Mouse (Mus musculus): ENCODE results near the gene Rps18.

DNA sequence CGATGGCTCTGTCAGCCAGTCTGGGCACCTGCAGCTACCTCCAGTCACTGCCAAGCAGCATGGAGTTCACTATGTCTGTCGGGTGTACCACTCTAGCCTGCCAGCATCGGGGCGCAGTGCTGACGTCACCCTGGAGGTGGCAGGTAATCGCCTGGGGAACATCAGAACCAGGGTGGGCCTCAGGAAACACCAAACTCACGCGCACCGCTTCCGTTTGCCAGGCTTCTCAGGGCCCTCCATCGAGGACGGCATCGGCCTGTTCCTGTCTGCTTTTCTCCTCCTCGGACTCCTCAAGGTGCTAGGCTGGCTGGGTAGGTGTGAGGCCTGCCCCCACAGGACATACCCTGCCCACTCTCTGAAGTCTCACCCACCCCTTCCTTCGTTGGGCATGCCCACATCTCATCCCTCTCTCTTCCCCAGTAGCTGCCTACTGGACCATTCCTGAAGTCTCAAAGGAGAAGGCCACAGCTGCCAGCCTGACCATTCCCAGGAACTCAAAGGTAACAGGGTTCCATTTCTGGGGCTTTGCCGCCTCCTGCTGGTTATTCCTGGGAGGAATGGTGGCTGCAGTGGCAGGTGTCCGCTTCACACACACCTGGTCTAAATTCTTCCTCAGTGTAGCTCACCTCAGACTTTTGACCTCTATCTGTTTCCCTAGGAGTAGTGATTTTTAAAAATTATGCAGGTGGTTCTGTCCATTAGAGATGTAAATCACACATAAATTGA is 29.4 kb downstream of the Rps18 start:
- TF ChIP-seq POLR2AphosphoS2 (IDR thresholded peaks at IDR 0.05; ENCODE audit: insufficient read length, low read depth) (no peak), MYOG (IDR thresholded peaks at IDR 0.05; ENCODE audit: control insufficient read depth in 1 of 3, insufficient read depth in 1 of 3, insufficient read length in 2 of 3, low read depth in 2 of 3) (no peak), E2F4 (IDR thresholded peaks at IDR 0.05; ENCODE audit: insufficient read depth) (no peak), POLR2A (IDR thresholded peaks at IDR 0.05; ENCODE audit: insufficient read length, low read depth) (no peak), MAX (IDR thresholded peaks at IDR 0.05; ENCODE audit: low read depth) (no peak), MYOD1 (IDR thresholded peaks at IDR 0.05; ENCODE audit: control insufficient read depth in 1 of 3, insufficient read length in 2 of 3, low read depth in 2 of 3) (no peak), USF1 (IDR thresholded peaks at IDR 0.05; ENCODE audit: low read depth) (no peak), TCF3 (IDR thresholded peaks at IDR 0.05; ENCODE audit: insufficient read length, low read depth) (no peak), TCF12 (IDR thresholded peaks at IDR 0.05; ENCODE audit: insufficient read depth, poor library complexity, severe bottlenecking) (no peak), SRF (IDR thresholded peaks at IDR 0.05; ENCODE audit: control insufficient read depth, insufficient read length, low read depth) (no peak), CEBPB (IDR thresholded peaks at IDR 0.05; ENCODE audit: insufficient read depth, poor library complexity, severe bottlenecking) (no peak), REST (IDR thresholded peaks at IDR 0.05; ENCODE audit: insufficient read depth, insufficient read length) (no peak)
